Mouse (Mus musculus) ES-Bruce4 (cell line): ENCODE measurements around the gene Slc34a3. TPM values are rescaled to one million over a fixed set of nuclear protein-coding genes. Genes with fewer than 3 reads are reported as not detected.

Experiments used
- H3K27ac ChIP-seq: 2 replicates; pipeline ENCODE4 v1.5.1; 2012; ENCODE audit warnings: low read length, inconsistent platforms; ENCODE audit not compliant: insufficient read depth
- H3K27me3 ChIP-seq: 2 replicates; pipeline ENCODE4 v1.6.1; 2012; ENCODE audit warnings: mild to moderate bottlenecking, low read length, inconsistent platforms; ENCODE audit not compliant: control insufficient read depth, poor library complexity, insufficient read depth, severe bottlenecking
- H3K36me3 ChIP-seq: 2 replicates; pipeline ENCODE4 v1.6.1; 2012; ENCODE audit warnings: inconsistent platforms, mild to moderate bottlenecking, low read length, moderate library complexity; ENCODE audit not compliant: control insufficient read depth, poor library complexity, insufficient read depth, severe bottlenecking
- H3K4me1 ChIP-seq: one replicate; pipeline ENCODE4 v1.8.1; 2011; ENCODE audit warnings: low read length; ENCODE audit not compliant: control insufficient read depth, insufficient read depth
- H3K4me3 ChIP-seq: 2 replicates; pipeline ENCODE4 v1.5.1; 2011; ENCODE audit warnings: low read depth, mild to moderate bottlenecking, low read length
- H3K9ac ChIP-seq: 2 replicates; pipeline ENCODE4 v1.6.1; 2012; ENCODE audit warnings: low read depth, mild to moderate bottlenecking, inconsistent platforms; ENCODE audit not compliant: poor library complexity, severe bottlenecking
- H3K9me3 ChIP-seq: replicated peaks from 2 replicates; pipeline ENCODE4 v1.6.1; 2012; ENCODE audit warnings: mild to moderate bottlenecking, low read length, inconsistent platforms; ENCODE audit not compliant: control insufficient read depth, poor library complexity, insufficient read depth, severe bottlenecking
- CTCF ChIP-seq: IDR thresholded peaks from one replicate; pipeline ENCODE4 v1.8.1; 2011; ENCODE audit warnings: low read depth, low read length
- EP300 ChIP-seq: IDR thresholded peaks from 2 replicates; pipeline ENCODE4 v1.6.1; 2011; ENCODE audit warnings: low read depth, low read length; ENCODE audit not compliant: insufficient read depth
- POLR2A ChIP-seq: IDR thresholded peaks from one replicate; pipeline ENCODE4 v1.8.1; 2011; ENCODE audit warnings: low read length; ENCODE audit not compliant: insufficient read depth
- polyA plus RNA-seq: library from polyadenylated mRNA; stranded (reverse); fragments of >200 nt; gene quantifications from 2 replicates; pipeline ENCODE4 v1.2.4, GENCODE M21; 2011; ENCODE audit warnings: low read depth; ENCODE audit not compliant: missing spikeins, insufficient read depth, insufficient read length

Slc34a3 gene
- polyA plus RNA-seq, 1 experiment, result 1.0 TPM

DNA sequence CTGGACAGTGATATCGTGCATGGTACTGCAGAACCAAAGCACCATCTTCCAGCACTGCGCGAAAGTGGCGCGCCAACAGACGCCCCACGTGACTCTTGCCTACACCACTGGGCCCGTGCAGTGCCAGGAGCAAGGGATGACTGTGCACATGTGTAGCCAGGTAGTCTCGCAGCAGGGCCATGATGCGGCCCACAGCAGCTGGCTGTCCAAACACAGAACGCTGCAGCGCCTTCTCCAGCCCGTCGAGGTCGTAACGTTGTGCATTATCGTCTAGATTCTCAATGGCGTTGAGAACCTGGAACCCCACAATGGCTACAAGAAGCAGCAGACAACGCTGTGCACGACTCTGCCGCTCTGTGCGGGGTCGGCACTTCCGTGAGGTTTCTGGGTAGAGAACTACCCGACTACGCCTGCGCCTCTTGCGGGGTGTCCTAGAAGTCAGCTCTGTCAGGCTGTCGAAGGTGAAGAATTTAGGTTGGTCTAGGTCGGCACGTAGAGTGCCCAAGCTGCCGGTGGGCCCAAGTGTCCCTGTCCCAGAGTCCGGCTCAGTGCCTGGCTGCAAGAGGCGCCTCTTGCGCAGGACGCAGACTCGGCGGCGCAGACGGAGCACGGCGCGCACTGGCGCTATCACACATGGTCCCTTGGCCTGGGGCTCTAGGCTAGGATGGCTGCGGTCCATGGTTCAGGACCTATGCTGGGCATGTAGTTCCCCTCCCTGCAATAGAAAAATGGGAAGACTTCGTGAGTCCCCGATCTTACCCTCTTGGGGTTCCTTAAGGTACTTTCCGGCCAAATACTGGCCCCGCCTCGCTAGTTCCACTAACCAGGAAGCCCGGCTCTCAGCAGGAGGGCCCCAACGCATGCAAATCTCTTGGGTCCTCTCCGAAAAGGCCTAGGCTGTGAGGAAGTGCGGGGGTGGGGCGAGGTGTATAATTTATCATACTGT, 38.7 kb downstream of the Slc34a3 start:
- H3K9me3 ChIP-seq, result no peaks in the 10 kb centered on the region
- H3K4me1 ChIP-seq, result no peaks in the 10 kb centered on the region
- H3K27ac ChIP-seq, result 0 out of 2 replicates have a peak overlapping the region, but pooled peaks have one; percentile 0
- peak overlapping the region; percentile 8 for H3K9ac ChIP-seq
- peak overlapping the region; percentile 55 for H3K4me3 ChIP-seq
- H3K27me3 ChIP-seq, result no peaks in the 10 kb centered on the region
- TF ChIP-seq EP300, result no peak
- H3K36me3 ChIP-seq, result peaks cover 9% of the 10 kb centered on the region; the same call in 1 of the 2 replicates

DNA sequence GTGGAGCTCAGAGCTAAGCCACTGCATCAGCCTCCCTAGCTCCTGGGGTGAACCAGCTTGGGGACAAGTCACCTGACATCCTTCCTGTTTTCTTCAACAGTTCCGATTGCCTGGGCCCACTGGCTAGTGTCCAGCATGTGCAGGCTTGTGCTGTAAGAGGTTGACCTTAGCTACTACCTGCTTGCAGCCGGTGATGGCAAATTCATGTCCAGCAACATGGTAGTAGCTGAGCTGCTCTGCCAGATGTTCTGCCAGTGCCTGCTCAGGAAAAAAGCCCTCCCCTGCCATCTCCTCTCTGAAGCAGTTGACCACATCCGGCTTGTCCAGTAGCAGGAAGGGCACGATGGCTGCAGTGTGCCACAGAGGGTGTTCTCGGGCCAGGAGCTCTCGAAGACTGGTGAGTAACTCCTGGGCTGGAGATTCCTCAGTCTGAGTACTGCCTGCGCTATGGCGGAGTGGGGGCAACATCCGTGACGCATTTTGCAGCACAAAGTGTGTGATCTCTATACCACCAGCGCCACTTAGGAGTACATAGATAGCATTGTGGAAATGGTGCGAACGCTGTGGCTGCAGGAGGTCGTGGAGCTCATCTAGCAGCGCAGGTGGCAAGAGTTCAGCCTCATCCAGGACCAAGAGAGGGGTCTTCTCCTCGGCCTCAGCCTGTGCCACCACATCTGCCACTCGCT, 39.5 kb downstream of the Slc34a3 start:
- no peak overlapping the region for H3K27ac ChIP-seq
- TF ChIP-seq CTCF (no peak), EP300 (no peak), POLR2A (no peak)
- H3K4me3 ChIP-seq, result peak overlapping the region; percentile 55

DNA sequence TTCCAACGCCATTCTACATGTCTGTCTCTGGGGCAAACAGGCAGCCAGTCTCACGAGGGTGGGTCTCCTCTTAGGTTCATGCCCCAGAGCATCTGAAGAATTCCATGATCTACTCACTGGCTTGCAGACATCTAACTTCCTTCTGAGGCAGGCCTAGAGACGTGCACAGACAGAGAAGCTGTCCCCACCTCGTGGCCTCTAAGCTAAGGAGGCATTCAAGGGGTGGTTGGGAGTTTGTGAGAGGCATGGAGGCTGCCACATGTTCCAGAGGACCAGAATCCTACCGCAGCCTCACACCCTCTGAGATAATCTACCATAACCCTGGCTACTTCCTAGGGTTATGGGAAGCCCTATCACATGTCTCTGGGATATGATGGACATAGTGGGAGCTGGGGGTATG, 40.2 kb downstream of the Slc34a3 start:
- no peak overlapping the region for H3K9ac ChIP-seq
- H3K36me3 ChIP-seq, result no peaks in the 10 kb centered on the region

More for the DNA sequence above, 39.5 kb downstream of the Slc34a3 start:
- Histone ChIP-seq H3K36me3 (0 out of 2 replicates have a peak, but pooled peaks cover under 1% of the 10 kb centered on the region), H3K9me3 (no peaks in the 10 kb centered on the region), H3K9ac (0 out of 2 replicates have a peak overlapping the region, but pooled peaks have one; percentile 8), H3K27me3 (no peaks in the 10 kb centered on the region), H3K4me1 (no peaks in the 10 kb centered on the region)

DNA sequence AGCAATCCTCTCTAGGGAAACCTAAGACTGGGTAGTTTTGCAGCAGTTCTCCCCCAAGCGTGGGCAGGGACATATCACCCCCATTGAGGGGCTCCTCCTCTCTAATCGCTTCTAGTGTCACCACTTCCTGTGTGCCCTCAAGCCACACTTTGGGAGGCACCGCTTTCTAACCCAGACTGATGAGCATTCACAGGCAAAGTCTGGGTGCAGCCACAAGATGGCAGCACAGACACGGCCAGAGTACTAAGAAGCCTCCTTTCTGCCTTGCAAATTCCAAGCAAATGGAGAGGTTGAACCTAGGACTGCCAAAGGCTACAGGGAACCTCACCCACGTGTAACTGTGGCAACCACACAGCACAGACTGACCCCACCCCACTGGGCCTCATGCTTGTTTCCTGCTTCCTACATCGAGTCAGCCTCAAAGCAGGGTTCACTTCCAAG, 40.8 kb downstream of the Slc34a3 start:
- Histone ChIP-seq H3K27ac (no peak overlapping the region), H3K9ac (no peak overlapping the region), H3K36me3 (no peaks in the 10 kb centered on the region), H3K4me3 (no peak overlapping the region), H3K4me1 (no peaks in the 10 kb centered on the region), H3K27me3 (no peaks in the 10 kb centered on the region), H3K9me3 (no peaks in the 10 kb centered on the region)
- TF ChIP-seq EP300, result 0 out of 2 replicates have a peak, but pooled peaks have one; percentile 60
- no peak for TF ChIP-seq POLR2A
- TF ChIP-seq CTCF, result peak; percentile 97

More for the DNA sequence above, 40.2 kb downstream of the Slc34a3 start:
- Histone ChIP-seq H3K27ac (no peak overlapping the region), H3K9me3 (no peaks in the 10 kb centered on the region), H3K4me1 (no peaks in the 10 kb centered on the region), H3K4me3 (no peak overlapping the region), H3K27me3 (no peaks in the 10 kb centered on the region)
- TF ChIP-seq CTCF (no peak), POLR2A (no peak), EP300 (no peak)

DNA sequence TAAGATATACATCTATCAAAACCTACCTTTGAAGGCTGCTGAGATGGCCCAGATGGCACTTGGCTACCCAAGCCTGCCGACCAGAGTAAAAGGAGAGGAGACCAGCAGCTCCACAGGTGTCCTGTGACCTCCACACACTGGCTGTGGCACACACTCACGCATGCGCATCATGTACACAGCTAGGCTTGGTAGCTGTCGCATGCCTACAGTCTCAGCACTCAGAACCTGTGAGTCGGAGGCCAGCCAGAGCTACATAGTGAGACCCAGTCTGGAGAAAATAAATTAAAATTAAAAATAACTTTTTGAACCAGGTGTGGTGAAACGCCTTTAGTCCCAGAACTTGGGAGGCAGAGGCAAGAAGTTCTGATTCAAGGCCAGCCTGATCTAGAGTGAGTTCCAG, 46.3 kb downstream of the Slc34a3 start:
- Histone ChIP-seq H3K36me3 (no peaks in the 10 kb centered on the region), H3K4me1 (peaks cover 2% of the 10 kb centered on the region)
- TF ChIP-seq POLR2A (no peak), EP300 (no peak), CTCF (no peak)

More for the DNA sequence above, 46.3 kb downstream of the Slc34a3 start:
- Histone ChIP-seq H3K9ac (no peak overlapping the region), H3K27ac (no peak overlapping the region), H3K9me3 (no peaks in the 10 kb centered on the region), H3K4me3 (no peak overlapping the region), H3K27me3 (no peaks in the 10 kb centered on the region)
